Mouse (Mus musculus) lung, postnatal 0 days (tissue): ENCODE results near the gene 2300002M23Rik. TPM values are rescaled to one million over a fixed set of nuclear protein-coding genes. Genes with fewer than 3 reads are reported as not detected.

Source experiments
- ATAC-seq: fragments of 200-750 bp; cut with Nextera tagmentation; 2 replicates; pipeline ENCODE4 v1.8.0; 2017; ENCODE audit warnings: moderate library complexity
- DNase-seq: peaks from one replicate; pipeline ENCODE4 v3.0.0-alpha.2; 2016; ENCODE audit warnings: low spot score
- H3K27ac ChIP-seq: fragments of 300-500 bp; sonication (generic); 2 replicates; pipeline ENCODE4 v1.5.1; 2014; ENCODE audit warnings: antibody characterized with exemption, mild to moderate bottlenecking, low read length, mixed read lengths
- H3K27me3 ChIP-seq: fragments of 300-500 bp; sonication (generic); replicated peaks from 2 replicates; pipeline ENCODE4 v1.6.1; 2014; ENCODE audit warnings: low read length, mixed read lengths; ENCODE audit not compliant: insufficient read depth
- H3K36me3 ChIP-seq: fragments of 300-500 bp; sonication (generic); 2 replicates; pipeline ENCODE4 v1.6.1; 2014; ENCODE audit warnings: low read length, mixed read lengths; ENCODE audit not compliant: insufficient read depth
- H3K4me1 ChIP-seq: fragments of 300-500 bp; sonication (generic); 2 replicates; pipeline ENCODE4 v1.6.1; 2014; ENCODE audit warnings: antibody characterized with exemption, low read depth, low read length, mixed read lengths; ENCODE audit not compliant: insufficient read depth
- H3K4me2 ChIP-seq: fragments of 300-500 bp; sonication (generic); replicated peaks from 2 replicates; pipeline ENCODE4 v1.6.1; 2014; ENCODE audit warnings: low read depth, mild to moderate bottlenecking, low read length, moderate library complexity, mixed read lengths
- H3K4me3 ChIP-seq: fragments of 300-500 bp; sonication (generic); 2 replicates; pipeline ENCODE4 v1.5.1; 2014; ENCODE audit warnings: low read depth, low read length
- H3K9ac ChIP-seq: fragments of 300-500 bp; sonication (generic); replicated peaks from 2 replicates; pipeline ENCODE4 v1.6.1; 2014; ENCODE audit warnings: low read depth, mild to moderate bottlenecking
- H3K9me3 ChIP-seq: fragments of 300-500 bp; sonication (generic); 2 replicates; pipeline ENCODE4 v1.6.1; 2016; ENCODE audit warnings: low read length, mixed read lengths
- CTCF ChIP-seq: IDR thresholded peaks from 2 replicates; pipeline ENCODE4 v1.5.1; 2016; ENCODE audit warnings: antibody characterized with exemption, mild to moderate bottlenecking
- EP300 ChIP-seq: IDR thresholded peaks from 2 replicates; pipeline ENCODE4 v1.6.1; 2016; ENCODE audit warnings: antibody characterized with exemption, mild to moderate bottlenecking, control low read depth
- WGBS: fragments of 180-500 bp; shearing (Covaris S2); extraction: QIAGEN DNeasy Blood & Tissue Kit; methylation state at CpG from one replicate; pipeline ENCODE4 v1.1.7; 2014; 5-methylcytosine and 5-hydroxymethylcytosine counted together
- polyA plus RNA-seq: library from polyadenylated mRNA; unstranded; fragments of >200 nt; fragmentation: Nextera tagmentation; extraction: Ambion mirVana; gene quantifications from 2 replicates; pipeline ENCODE4 v1.2.1, GENCODE M21; 2015

The 2300002M23Rik gene
- polyA plus RNA-seq, 1 experiment from 2014 or later: not detected

DNA sequence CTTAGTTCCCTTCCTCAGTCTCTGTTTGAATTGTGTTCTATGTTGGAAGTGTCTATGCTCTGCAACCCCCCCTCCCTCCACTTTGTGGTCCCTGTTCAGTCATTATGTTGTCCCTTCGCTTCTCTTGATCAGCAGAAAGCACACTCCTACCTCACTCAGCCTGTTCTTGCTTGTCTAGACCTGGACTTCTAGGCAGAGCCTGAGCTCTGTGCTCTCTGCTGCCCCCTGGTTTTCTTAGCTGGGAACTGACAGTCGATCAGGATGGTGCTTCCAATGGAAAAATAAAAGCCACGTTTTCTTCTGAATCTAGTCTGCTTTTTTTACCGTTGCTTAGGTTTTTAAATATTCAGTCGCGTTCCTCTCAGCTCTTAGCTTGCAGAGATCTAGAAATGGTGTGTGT lies 32.9 kb upstream of the 2300002M23Rik start:
- Histone ChIP-seq H3K4me2 (no peak overlapping the region), H3K9ac (no peak overlapping the region), H3K36me3 (peaks cover 4% of the 10 kb centered on the region; the same call in 1 of the 2 replicates), H3K27me3 (no peaks in the 10 kb centered on the region; the same call in 1 of the 2 replicates), H3K4me3 (no peak overlapping the region), H3K9me3 (no peaks in the 10 kb centered on the region), H3K4me1 (no peaks in the 10 kb centered on the region), H3K27ac (no peak overlapping the region)
- ATAC-seq (peak; percentile 70), DNase-seq (peak; percentile 77)
- WGBS: 7% methylated on average over 6 of the region's 6 CpGs
- no peak for TF ChIP-seq EP300
- TF ChIP-seq CTCF: peak; percentile 95

DNA sequence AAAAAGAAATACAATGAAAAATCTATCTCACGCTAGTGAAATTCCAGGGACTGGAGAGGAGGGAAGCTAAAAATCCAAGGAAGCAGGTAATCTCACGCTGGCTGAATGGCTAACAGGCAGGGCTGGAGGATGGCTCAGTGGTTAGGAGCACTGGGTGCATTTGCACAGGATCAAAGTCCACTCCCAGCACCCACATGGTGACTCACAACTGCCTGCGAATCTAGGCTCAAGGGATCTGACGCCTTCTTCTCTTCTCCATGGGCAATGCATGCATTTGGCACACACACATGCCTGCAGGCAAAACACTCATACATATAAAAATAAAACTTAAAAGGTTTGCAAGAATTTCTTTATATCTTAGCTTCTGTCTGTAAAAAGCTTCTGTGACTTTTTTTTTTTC lies 29.8 kb upstream of the 2300002M23Rik start:
- Histone ChIP-seq H3K9ac (no peak overlapping the region), H3K4me2 (no peak overlapping the region), H3K27ac (no peak overlapping the region), H3K36me3 (no peaks in the 10 kb centered on the region), H3K4me3 (no peak overlapping the region), H3K27me3 (no peaks in the 10 kb centered on the region; the same call in 1 of the 2 replicates), H3K9me3 (no peaks in the 10 kb centered on the region), H3K4me1 (no peaks in the 10 kb centered on the region)
- no peak for ATAC-seq
- no peak for DNase-seq
- TF ChIP-seq EP300 (no peak), CTCF (no peak)
- 82% methylated on average over 4 of the region's 4 CpGs for WGBS

DNA sequence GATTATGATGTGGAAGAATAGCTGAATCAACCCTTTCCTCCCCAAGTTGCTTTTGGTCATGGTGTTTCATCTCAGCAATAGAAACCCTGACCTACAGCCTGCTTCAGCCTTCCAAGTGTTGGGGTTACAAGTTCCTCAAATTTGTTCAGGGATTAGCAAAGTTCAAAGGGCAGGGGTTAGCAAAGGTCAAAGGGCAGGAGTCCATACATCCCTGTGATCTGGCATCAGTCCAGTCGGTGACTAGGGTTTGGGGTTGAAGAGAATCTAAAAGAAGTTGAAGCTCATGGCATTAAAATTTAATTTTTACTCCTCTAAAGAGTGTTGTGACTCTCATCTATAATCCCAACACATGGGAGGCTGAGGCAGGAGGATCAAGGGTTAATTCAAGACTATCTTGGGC lies 28.8 kb upstream of the 2300002M23Rik start:
- Histone ChIP-seq H3K4me3 (no peak overlapping the region), H3K9me3 (no peaks in the 10 kb centered on the region), H3K27me3 (no peaks in the 10 kb centered on the region; the same call in 1 of the 2 replicates), H3K36me3 (no peaks in the 10 kb centered on the region), H3K4me1 (no peaks in the 10 kb centered on the region), H3K9ac (no peak overlapping the region), H3K27ac (no peak overlapping the region), H3K4me2 (no peak overlapping the region)
- no peak for DNase-seq
- no peak for ATAC-seq
- WGBS: 88% methylated on average over 1 of the region's 1 CpGs
- TF ChIP-seq CTCF (no peak), EP300 (no peak)

DNA sequence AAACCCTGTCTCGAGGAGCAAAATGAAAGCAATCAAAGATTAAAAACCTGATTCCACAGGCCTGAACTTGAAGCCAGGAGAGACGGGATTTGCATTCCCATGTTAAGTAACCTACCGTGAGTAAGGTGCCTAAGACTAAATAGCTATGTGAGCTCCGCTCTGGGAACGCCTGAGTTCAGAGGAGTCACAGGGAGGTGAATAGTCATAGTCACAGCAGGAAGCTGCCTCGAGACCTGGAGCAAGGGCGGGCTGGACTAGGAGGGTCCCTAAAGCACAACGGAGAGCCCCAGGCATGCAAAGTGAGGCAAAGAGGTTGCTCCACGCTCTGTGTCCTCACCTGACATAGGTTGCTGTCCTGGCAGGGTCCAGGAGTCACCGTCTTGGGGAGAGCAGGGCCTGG lies 27.7 kb upstream of the 2300002M23Rik start:
- Histone ChIP-seq H3K4me1 (0 out of 2 replicates have a peak, but pooled peaks cover 3% of the 10 kb centered on the region), H3K4me3 (no peak overlapping the region), H3K9ac (no peak overlapping the region), H3K27ac (no peak overlapping the region), H3K9me3 (no peaks in the 10 kb centered on the region), H3K36me3 (no peaks in the 10 kb centered on the region), H3K4me2 (no peak overlapping the region), H3K27me3 (no peaks in the 10 kb centered on the region; the same call in 1 of the 2 replicates)
- DNase-seq: no peak
- TF ChIP-seq EP300 (no peak), CTCF (no peak)
- 52% methylated on average over 10 of the region's 10 CpGs for WGBS
- no peak for ATAC-seq

DNA sequence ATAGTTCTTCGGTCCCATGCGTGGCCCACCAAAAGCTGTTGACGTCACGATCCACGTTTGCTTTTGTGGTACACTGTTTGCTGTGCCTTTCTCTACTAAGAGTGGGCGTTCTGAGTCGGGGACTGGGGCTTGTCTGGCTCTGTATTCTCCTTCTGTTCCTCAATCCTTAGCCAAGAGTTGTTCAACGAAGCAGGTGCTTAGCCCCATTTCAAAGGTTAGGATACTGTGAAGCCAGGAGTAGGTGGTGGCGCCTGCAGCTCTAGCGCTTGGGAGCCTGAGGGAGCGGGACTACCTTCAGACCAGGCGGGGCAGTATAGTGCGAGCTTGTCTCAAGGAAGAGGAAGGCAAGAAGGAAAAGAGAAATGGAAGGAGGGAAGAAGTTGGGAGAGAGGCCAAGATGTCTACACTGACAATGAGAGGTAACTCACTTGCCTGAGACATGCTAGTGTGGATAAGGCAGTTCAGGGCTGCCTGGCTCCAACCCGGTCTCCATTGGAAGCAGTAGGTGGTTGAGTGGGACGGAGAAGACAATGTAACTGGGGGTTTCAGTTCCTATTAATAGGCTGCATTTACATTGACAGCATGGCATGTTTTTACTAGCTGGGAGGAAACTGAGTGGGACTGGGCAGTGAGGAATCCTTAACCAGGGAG lies 24.4 kb upstream of the 2300002M23Rik start:
- 0 out of 2 replicates have a peak, but pooled peaks cover 3% of the 10 kb centered on the region for H3K4me1 ChIP-seq
- no peaks in the 10 kb centered on the region for H3K9me3 ChIP-seq
- WGBS: 74% methylated on average over 15 of the region's 15 CpGs
- H3K36me3 ChIP-seq: no peaks in the 10 kb centered on the region
- no peak for DNase-seq
- no peak for ATAC-seq
- H3K4me2 ChIP-seq: no peak overlapping the region
- H3K9ac ChIP-seq: no peak overlapping the region
- TF ChIP-seq EP300 (no peak), CTCF (no peak)
- no peaks in the 10 kb centered on the region; the same call in 1 of the 2 replicates for H3K27me3 ChIP-seq
- no peak overlapping the region for H3K27ac ChIP-seq
- H3K4me3 ChIP-seq: no peak overlapping the region

DNA sequence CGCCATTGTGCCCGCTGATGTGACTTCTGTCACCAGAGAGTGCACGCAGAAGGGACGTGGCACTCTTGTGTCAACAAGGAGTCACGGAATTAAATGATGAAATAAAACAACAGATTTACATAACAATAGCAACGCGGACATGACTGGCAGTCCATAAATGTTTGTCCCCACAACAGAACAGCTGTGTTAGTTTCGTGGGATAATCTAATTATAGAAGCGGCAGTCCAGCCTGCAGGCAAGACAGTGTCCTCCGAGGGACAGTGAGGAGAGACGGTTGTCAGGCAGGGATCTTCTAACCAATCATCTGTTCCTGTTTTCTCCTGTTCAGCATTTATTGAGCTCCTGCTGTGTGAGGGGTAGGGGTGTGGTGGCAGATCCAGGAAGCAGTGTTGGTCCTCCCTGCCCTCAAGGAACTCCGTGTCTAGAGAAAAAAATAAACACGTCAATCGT lies 23.8 kb upstream of the 2300002M23Rik start:
- no peaks in the 10 kb centered on the region for H3K9me3 ChIP-seq
- no peaks in the 10 kb centered on the region for H3K36me3 ChIP-seq
- no peak overlapping the region for H3K4me2 ChIP-seq
- TF ChIP-seq CTCF (no peak), EP300 (no peak)
- ATAC-seq: peak; percentile 58
- H3K9ac ChIP-seq: no peak overlapping the region
- H3K4me3 ChIP-seq: no peak overlapping the region
- H3K4me1 ChIP-seq: peaks cover 4% of the 10 kb centered on the region; the same call in 1 of the 2 replicates
- 38% methylated on average over 14 of the region's 14 CpGs for WGBS
- peak; percentile 60 for DNase-seq
- no peak overlapping the region for H3K27ac ChIP-seq
- no peaks in the 10 kb centered on the region for H3K27me3 ChIP-seq
